Mouse (Mus musculus) midbrain, embryonic 15.5 days (tissue): Measurements from ENCODE around the gene Slc26a9. TPM values are rescaled to one million over a fixed set of nuclear protein-coding genes. Genes with fewer than 3 reads are reported as not detected.

Source experiments
- ATAC-seq: fragments of 200-750 bp; cut with Nextera tagmentation; replicated peaks from 2 replicates; pipeline ENCODE4 v1.8.0; 2017; ENCODE audit warnings: moderate TSS enrichment
- H3K27ac ChIP-seq: fragments of 300-500 bp; sonication (generic); 2 replicates; pipeline ENCODE4 v1.5.1; 2015; ENCODE audit warnings: mild to moderate bottlenecking, inconsistent platforms
- H3K27me3 ChIP-seq: fragments of 300-500 bp; sonication (generic); replicated peaks from 2 replicates; pipeline ENCODE4 v1.6.1; 2015; ENCODE audit warnings: inconsistent platforms
- H3K36me3 ChIP-seq: fragments of 300-500 bp; sonication (generic); replicated peaks from 2 replicates; pipeline ENCODE4 v1.6.1; 2015; ENCODE audit warnings: inconsistent platforms
- H3K4me1 ChIP-seq: fragments of 300-500 bp; sonication (generic); 2 replicates; pipeline ENCODE4 v1.6.1; 2015; ENCODE audit warnings: inconsistent platforms
- H3K4me2 ChIP-seq: fragments of 300-500 bp; sonication (generic); 2 replicates; pipeline ENCODE4 v1.6.1; 2015; ENCODE audit warnings: inconsistent platforms, mild to moderate bottlenecking, moderate library complexity
- H3K4me3 ChIP-seq: fragments of 300-500 bp; sonication (generic); 2 replicates; pipeline ENCODE4 v1.5.1; 2015; ENCODE audit warnings: mild to moderate bottlenecking, inconsistent platforms
- H3K9ac ChIP-seq: fragments of 300-500 bp; sonication (generic); 2 replicates; pipeline ENCODE4 v1.6.1; 2015; ENCODE audit warnings: mild to moderate bottlenecking, inconsistent platforms
- H3K9me3 ChIP-seq: fragments of 300-500 bp; sonication (generic); 2 replicates; pipeline ENCODE4 v1.6.1; 2016; ENCODE audit warnings: inconsistent platforms
- WGBS: fragments of 180-500 bp; shearing (Covaris S2); methylation state at CpG from one replicate; pipeline ENCODE4 v1.1.7; 2015; ENCODE audit warnings: mixed read lengths; 5-methylcytosine and 5-hydroxymethylcytosine counted together
- polyA plus RNA-seq: library from polyadenylated mRNA; unstranded; fragments of >200 nt; fragmentation: Nextera tagmentation; extraction: Ambion mirVana; gene quantifications from 2 replicates; pipeline ENCODE4 v1.2.1, GENCODE M21; 2015

Gene Slc26a9
- polyA plus RNA-seq, 1 experiment from 2014 or later = 0.08 TPM

DNA sequence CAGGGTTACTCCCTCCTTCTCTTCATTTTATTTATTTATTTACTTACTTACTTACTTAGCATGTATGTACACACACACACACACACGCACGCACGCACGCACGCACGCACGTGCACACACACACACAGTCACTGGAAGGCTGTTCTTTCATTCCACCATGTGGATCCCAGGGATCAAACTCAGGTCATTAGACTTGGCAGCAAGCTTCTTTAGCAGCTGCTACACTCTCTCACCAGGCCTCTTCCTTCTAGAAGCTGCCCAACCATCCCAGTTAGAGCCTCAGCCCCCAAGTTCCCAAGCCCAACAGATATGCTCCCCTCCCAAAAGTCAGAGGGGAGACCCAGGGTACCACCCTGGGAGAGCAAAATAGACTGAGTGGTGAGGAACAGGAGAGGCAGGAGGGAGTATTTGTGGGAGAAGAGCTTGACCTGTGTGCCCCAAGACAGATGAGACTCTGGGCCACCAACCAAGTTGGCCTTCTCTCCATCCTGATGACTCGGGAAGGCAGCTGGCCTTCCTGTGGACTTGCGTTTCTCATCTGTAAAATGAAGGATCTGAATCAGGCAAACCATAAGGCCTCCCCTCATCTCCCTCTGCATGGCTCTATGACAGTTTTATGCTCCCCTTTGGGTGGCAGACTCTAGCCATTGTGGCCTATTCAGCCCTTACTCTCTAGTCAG, 4.2 kb upstream of the Slc26a9 start:
- Histone ChIP-seq H3K4me1 (no peaks in the 10 kb centered on the region), H3K9me3 (no peaks in the 10 kb centered on the region), H3K9ac (no peak overlapping the region), H3K36me3 (no peaks in the 10 kb centered on the region), H3K27ac (no peak overlapping the region), H3K4me2 (no peak overlapping the region), H3K4me3 (no peak overlapping the region), H3K27me3 (no peaks in the 10 kb centered on the region)
- ATAC-seq = no peak
- WGBS = 91% methylated on average over 9 of the region's 9 CpGs

- H3K36me3 ChIP-seq = no peaks in the 10 kb centered on the region
- H3K4me3 ChIP-seq = no peak overlapping the region
- H3K27ac ChIP-seq = no peak overlapping the region
- H3K9me3 ChIP-seq = no peaks in the 10 kb centered on the region
- no peaks in the 10 kb centered on the region for H3K27me3 ChIP-seq
- no peak for ATAC-seq
- H3K9ac ChIP-seq = no peak overlapping the region
- no peak overlapping the region for H3K4me2 ChIP-seq
- WGBS = 62% methylated on average over 5 of the region's 5 CpGs
- H3K4me1 ChIP-seq = no peaks in the 10 kb centered on the region
Observed at GRCm38 (mm10) chr1:131745391-131745790, 1.6 kb downstream of the Slc26a9 start.

DNA sequence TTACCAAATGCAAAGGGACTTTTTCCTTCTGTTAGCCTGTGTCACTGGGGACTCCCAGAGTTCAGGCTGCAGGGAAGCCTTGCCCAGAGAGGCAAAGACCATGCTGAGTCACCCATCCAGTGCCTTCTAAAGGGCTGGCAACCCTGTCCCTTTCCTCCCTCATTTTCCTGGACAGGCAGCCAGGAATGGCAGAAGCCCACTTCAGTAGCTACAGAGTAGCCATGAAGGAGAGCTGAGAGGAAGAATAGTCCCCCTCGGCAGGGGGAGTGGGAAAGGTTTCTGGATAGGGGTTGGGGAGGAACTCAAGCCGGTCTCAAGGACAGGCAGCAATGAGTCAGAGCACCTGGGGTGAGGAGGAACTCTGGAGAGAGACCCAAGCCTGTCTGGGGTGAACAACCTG, 3.9 kb downstream of the Slc26a9 start:
- no peak for ATAC-seq
- H3K27me3 ChIP-seq = no peaks in the 10 kb centered on the region
- H3K4me1 ChIP-seq = no peaks in the 10 kb centered on the region
- WGBS = 51% methylated on average over 2 of the region's 2 CpGs
- H3K4me3 ChIP-seq = no peak overlapping the region
- no peaks in the 10 kb centered on the region for H3K9me3 ChIP-seq
- H3K36me3 ChIP-seq = no peaks in the 10 kb centered on the region
- no peak overlapping the region for H3K27ac ChIP-seq
- H3K4me2 ChIP-seq = no peak overlapping the region
- no peak overlapping the region for H3K9ac ChIP-seq

GRCm38 (mm10) chr1:131748636-131749035, 4.8 kb downstream of the Slc26a9 start:
- Histone ChIP-seq H3K4me2 (no peak overlapping the region), H3K9me3 (no peaks in the 10 kb centered on the region), H3K9ac (no peak overlapping the region), H3K4me1 (no peaks in the 10 kb centered on the region), H3K36me3 (no peaks in the 10 kb centered on the region), H3K27ac (no peak overlapping the region), H3K27me3 (no peaks in the 10 kb centered on the region), H3K4me3 (no peak overlapping the region)
- 88% methylated on average over 2 of the region's 2 CpGs for WGBS
- no peak for ATAC-seq

GRCm38 (mm10) chr1:131749706-131750545, 6.1 kb downstream of the Slc26a9 start:
- Histone ChIP-seq H3K4me2 (no peak overlapping the region), H3K4me3 (no peak overlapping the region), H3K4me1 (no peaks in the 10 kb centered on the region), H3K9me3 (no peaks in the 10 kb centered on the region), H3K27ac (no peak overlapping the region), H3K9ac (no peak overlapping the region), H3K27me3 (no peaks in the 10 kb centered on the region), H3K36me3 (no peaks in the 10 kb centered on the region)
- 82% methylated on average over 15 of the region's 15 CpGs for WGBS
- no peak for ATAC-seq

DNA sequence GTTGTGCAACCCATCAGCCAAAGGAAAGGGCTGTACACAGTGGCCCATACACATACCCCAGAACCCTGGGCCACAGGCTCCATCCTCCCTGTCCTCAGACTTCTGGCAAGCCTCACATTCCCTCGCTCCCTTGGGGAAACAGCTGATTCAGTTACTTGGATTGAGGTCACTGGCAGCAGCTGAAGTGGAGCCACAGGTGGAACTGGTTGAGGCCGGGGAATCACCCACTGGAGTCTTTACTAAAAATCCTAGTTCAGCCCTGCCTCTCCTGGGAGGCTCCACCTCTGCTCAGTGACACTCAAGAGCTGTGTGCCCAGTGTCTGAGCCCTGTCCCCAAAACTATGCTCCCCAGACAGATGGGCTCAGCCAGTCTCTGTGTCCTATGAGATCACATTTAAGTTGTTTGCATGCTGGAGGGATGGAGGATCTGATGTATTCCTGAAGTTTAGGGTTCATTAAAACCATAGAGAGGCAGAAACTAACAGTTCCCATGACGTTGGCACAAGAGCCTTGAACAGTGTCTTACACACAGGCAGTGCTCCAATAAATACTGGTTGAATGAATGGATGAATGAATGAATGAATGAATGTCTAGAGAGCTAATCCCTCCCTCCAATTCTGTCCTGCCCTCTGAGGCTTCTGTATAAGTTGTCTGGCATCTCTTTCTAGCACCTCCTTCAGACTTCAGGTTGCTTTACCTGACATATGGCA, 7.5 kb downstream of the Slc26a9 start:
- WGBS = 70% methylated on average over 3 of the region's 3 CpGs
- Histone ChIP-seq H3K4me1 (no peaks in the 10 kb centered on the region), H3K36me3 (no peaks in the 10 kb centered on the region), H3K9me3 (no peaks in the 10 kb centered on the region), H3K27ac (no peak overlapping the region), H3K9ac (no peak overlapping the region), H3K4me3 (no peak overlapping the region), H3K4me2 (no peak overlapping the region), H3K27me3 (no peaks in the 10 kb centered on the region)
- ATAC-seq = no peak

- H3K36me3 ChIP-seq = no peaks in the 10 kb centered on the region
- no peak overlapping the region for H3K27ac ChIP-seq
- no peaks in the 10 kb centered on the region for H3K9me3 ChIP-seq
- H3K4me2 ChIP-seq = no peak overlapping the region
- WGBS = 61% methylated on average over 10 of the region's 10 CpGs
- ATAC-seq = no peak
- no peak overlapping the region for H3K9ac ChIP-seq
- no peaks in the 10 kb centered on the region for H3K27me3 ChIP-seq
- H3K4me3 ChIP-seq = no peak overlapping the region
- no peaks in the 10 kb centered on the region for H3K4me1 ChIP-seq
Observed at GRCm38 (mm10) chr1:131751891-131752311, 8.1 kb downstream of the Slc26a9 start.

- no peak overlapping the region for H3K27ac ChIP-seq
- H3K27me3 ChIP-seq = no peaks in the 10 kb centered on the region
- no peaks in the 10 kb centered on the region for H3K36me3 ChIP-seq
- H3K4me1 ChIP-seq = no peaks in the 10 kb centered on the region
- 85% methylated on average over 3 of the region's 3 CpGs for WGBS
- H3K9ac ChIP-seq = no peak overlapping the region
- H3K4me2 ChIP-seq = no peak overlapping the region
- ATAC-seq = no peak
- no peaks in the 10 kb centered on the region for H3K9me3 ChIP-seq
- H3K4me3 ChIP-seq = no peak overlapping the region
Observed at GRCm38 (mm10) chr1:131754212-131754829, 10.5 kb downstream of the Slc26a9 start.

GRCm38 (mm10) chr1:131754916-131755315, 11.1 kb downstream of the Slc26a9 start:
- Histone ChIP-seq H3K27ac (no peak overlapping the region), H3K27me3 (no peaks in the 10 kb centered on the region), H3K4me2 (no peak overlapping the region), H3K9ac (no peak overlapping the region), H3K4me1 (no peaks in the 10 kb centered on the region), H3K9me3 (no peaks in the 10 kb centered on the region), H3K4me3 (no peak overlapping the region), H3K36me3 (no peaks in the 10 kb centered on the region)
- ATAC-seq = no peak
- 95% methylated on average over 4 of the region's 4 CpGs for WGBS

GRCm38 (mm10) chr1:131757211-131757610, 13.4 kb downstream of the Slc26a9 start:
- Histone ChIP-seq H3K4me2 (no peak overlapping the region), H3K36me3 (no peaks in the 10 kb centered on the region), H3K27me3 (no peaks in the 10 kb centered on the region), H3K9me3 (no peaks in the 10 kb centered on the region), H3K4me3 (no peak overlapping the region), H3K27ac (no peak overlapping the region), H3K4me1 (no peaks in the 10 kb centered on the region), H3K9ac (no peak overlapping the region)
- WGBS = 92% methylated on average over 6 of the region's 6 CpGs
- ATAC-seq = no peak

GRCm38 (mm10) chr1:131758796-131759195, 15.0 kb downstream of the Slc26a9 start:
- Histone ChIP-seq H3K36me3 (no peaks in the 10 kb centered on the region), H3K9ac (no peak overlapping the region), H3K27ac (no peak overlapping the region), H3K4me2 (no peak overlapping the region), H3K27me3 (no peaks in the 10 kb centered on the region), H3K4me1 (no peaks in the 10 kb centered on the region), H3K4me3 (no peak overlapping the region), H3K9me3 (no peaks in the 10 kb centered on the region)
- 34% methylated on average over 7 of the region's 7 CpGs for WGBS
- ATAC-seq = no peak
